Mouse (Mus musculus) myocyte (in vitro differentiated cells): ENCODE results near the gene Pced1a. TPM values are rescaled to one million over a fixed set of nuclear protein-coding genes. Genes with fewer than 3 reads are reported as not detected.

Source experiments
- H3K27me3 ChIP-seq: one replicate; pipeline ENCODE4 v1.6.1; 2011; ENCODE audit not compliant: control insufficient read depth, insufficient read depth, insufficient read length
- H3K36me3 ChIP-seq: one replicate; pipeline ENCODE4 v1.6.1; 2011; ENCODE audit not compliant: control insufficient read depth, insufficient read depth
- H3K4me2 ChIP-seq: one replicate; pipeline ENCODE4 v1.6.1; 2011; ENCODE audit warnings: low read depth, control low read depth
- H3K4me3 ChIP-seq: one replicate; pipeline ENCODE4 v1.5.1; 2011; ENCODE audit warnings: mild to moderate bottlenecking, control low read depth, moderate library complexity
- H3K79me2 ChIP-seq: one replicate; pipeline ENCODE4 v1.6.1; 2011; ENCODE audit not compliant: control insufficient read depth, insufficient read depth
- H3ac ChIP-seq: one replicate; pipeline ENCODE4 v1.6.1; 2011; ENCODE audit not compliant: control insufficient read depth, insufficient read length
- CEBPB ChIP-seq: IDR thresholded peaks from 2 replicates; pipeline ENCODE4 v1.6.1; 2011; ENCODE audit warnings: mild to moderate bottlenecking, moderate library complexity; ENCODE audit not compliant: poor library complexity, insufficient read depth, severe bottlenecking
- E2F4 ChIP-seq: IDR thresholded peaks from one replicate; pipeline ENCODE4 v1.6.1; 2011; ENCODE audit warnings: mild to moderate bottlenecking, control low read depth, moderate library complexity; ENCODE audit not compliant: insufficient read depth
- MAX ChIP-seq: IDR thresholded peaks from one replicate; pipeline ENCODE4 v1.6.1; 2011; ENCODE audit warnings: low read depth, mild to moderate bottlenecking, control low read depth
- MYOD1 ChIP-seq, 3 experiments: IDR thresholded peaks; one replicate each; pipeline ENCODE4 v1.6.1; 2011; ENCODE audit warnings: control low read depth in 2 of 3, low read depth in 2 of 3, mild to moderate bottlenecking in 2 of 3, moderate library complexity in 1 of 3; ENCODE audit not compliant: insufficient read length in 2 of 3, control insufficient read depth in 1 of 3
- MYOG ChIP-seq, 3 experiments: IDR thresholded peaks; one replicate each; pipeline ENCODE4 v1.6.1; 2011; ENCODE audit warnings: control low read depth in 2 of 3, low read depth in 2 of 3, mild to moderate bottlenecking in 2 of 3; ENCODE audit not compliant: insufficient read length in 2 of 3, control insufficient read depth in 1 of 3, insufficient read depth in 1 of 3
- POLR2A ChIP-seq: IDR thresholded peaks from one replicate; pipeline ENCODE4 v1.6.1; 2011; ENCODE audit warnings: low read depth, mild to moderate bottlenecking, control low read depth, moderate library complexity; ENCODE audit not compliant: insufficient read length
- POLR2AphosphoS2 ChIP-seq: IDR thresholded peaks from one replicate; pipeline ENCODE4 v1.6.1; 2011; ENCODE audit warnings: low read depth, control low read depth; ENCODE audit not compliant: insufficient read length
- REST ChIP-seq: IDR thresholded peaks from one replicate; pipeline ENCODE4 v1.6.1; 2011; ENCODE audit warnings: mild to moderate bottlenecking, control low read depth, moderate library complexity; ENCODE audit not compliant: insufficient read depth, insufficient read length
- SRF ChIP-seq: IDR thresholded peaks from one replicate; pipeline ENCODE4 v1.6.1; 2011; ENCODE audit warnings: low read depth; ENCODE audit not compliant: control insufficient read depth, insufficient read length
- TCF12 ChIP-seq: IDR thresholded peaks from one replicate; pipeline ENCODE4 v1.6.1; 2011; ENCODE audit warnings: mild to moderate bottlenecking, control low read depth; ENCODE audit not compliant: poor library complexity, insufficient read depth, severe bottlenecking
- TCF3 ChIP-seq: IDR thresholded peaks from one replicate; pipeline ENCODE4 v1.6.1; 2011; ENCODE audit warnings: low read depth, control low read depth; ENCODE audit not compliant: insufficient read length
- USF1 ChIP-seq: IDR thresholded peaks from one replicate; pipeline ENCODE4 v1.6.1; 2011; ENCODE audit warnings: low read depth, mild to moderate bottlenecking, control low read depth, moderate library complexity
- polyA plus RNA-seq: library from polyadenylated mRNA; unstranded; fragments of >200 nt; fragmentation: generic; extraction: Trizol; gene quantifications from one replicate; pipeline ENCODE4 v1.2.1, GENCODE M21; 2012; ENCODE audit warnings: missing spikeins

Pced1a gene
- polyA plus RNA-seq, 1 experiment, result 10.9 TPM

- Histone ChIP-seq H3K4me2 (no peak overlapping the region), H3K36me3 (peaks cover 48% of the 10 kb centered on the region), H3K27me3 (no peaks in the 10 kb centered on the region), H3K4me3 (no peak overlapping the region), H3K79me2 (no peaks in the 10 kb centered on the region), H3ac (no peak overlapping the region)
- TF ChIP-seq POLR2AphosphoS2, result no peak
- no peak for TF ChIP-seq REST
- TF ChIP-seq E2F4, result no peak
- no peak for TF ChIP-seq MYOG (IDR thresholded peaks at IDR 0.05; ENCODE audit: control insufficient read depth in 1 of 3, insufficient read depth in 1 of 3, insufficient read length in 2 of 3, low read depth in 2 of 3)
- no peak for TF ChIP-seq MAX
- TF ChIP-seq POLR2A, result no peak
- TF ChIP-seq USF1, result no peak
- no peak for TF ChIP-seq CEBPB
- TF ChIP-seq MYOD1 (IDR thresholded peaks at IDR 0.05; ENCODE audit: control insufficient read depth in 1 of 3, insufficient read length in 2 of 3, low read depth in 2 of 3), result no peak
- no peak for TF ChIP-seq SRF
Observed at GRCm38 (mm10) chr2:130442162-130442561, 17.7 kb upstream of the Pced1a start.

- Histone ChIP-seq H3K27me3 (no peaks in the 10 kb centered on the region), H3K79me2 (peaks cover 14% of the 10 kb centered on the region), H3K36me3 (peaks cover 48% of the 10 kb centered on the region), H3ac (no peak overlapping the region), H3K4me3 (no peak overlapping the region), H3K4me2 (no peak overlapping the region)
- TF ChIP-seq SRF, result no peak
Observed at GRCm38 (mm10) chr2:130439840-130440480, 15.5 kb upstream of the Pced1a start.

- Histone ChIP-seq H3K4me2 (no peak overlapping the region), H3K79me2 (peaks cover 25% of the 10 kb centered on the region), H3K4me3 (no peak overlapping the region), H3K27me3 (no peaks in the 10 kb centered on the region), H3K36me3 (peaks cover 48% of the 10 kb centered on the region), H3ac (no peak overlapping the region)
- no peak for TF ChIP-seq MAX
Observed at GRCm38 (mm10) chr2:130438861-130439260, 14.4 kb upstream of the Pced1a start.

DNA sequence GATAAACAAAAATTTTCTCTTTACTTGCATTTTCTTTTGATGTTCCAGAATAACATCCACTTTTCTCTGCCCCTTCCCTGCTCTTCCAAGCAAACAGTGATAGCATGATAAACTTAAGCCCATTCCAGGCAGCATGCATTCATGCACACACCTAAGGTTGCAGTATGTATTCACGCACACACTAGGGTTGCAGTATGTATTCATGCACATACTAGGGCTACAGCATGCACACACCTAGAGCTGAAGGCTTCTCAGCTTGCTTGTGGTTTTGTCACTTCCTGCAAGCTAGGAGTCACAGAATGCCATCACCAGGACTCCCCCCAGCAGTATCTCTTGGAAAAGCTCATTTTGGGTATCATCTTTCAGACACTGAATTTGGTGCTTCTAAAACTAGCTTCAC, 12.3 kb upstream of the Pced1a start:
- H3K36me3 ChIP-seq, result peaks cover 35% of the 10 kb centered on the region
- TF ChIP-seq TCF3, result no peak
- TF ChIP-seq MYOG (IDR thresholded peaks at IDR 0.05; ENCODE audit: control insufficient read depth in 1 of 3, insufficient read depth in 1 of 3, insufficient read length in 2 of 3, low read depth in 2 of 3), result no peak
- no peak for TF ChIP-seq SRF
- TF ChIP-seq USF1, result no peak
- TF ChIP-seq REST, result no peak
- TF ChIP-seq CEBPB, result no peak
- TF ChIP-seq MAX, result no peak
- TF ChIP-seq MYOD1 (IDR thresholded peaks at IDR 0.05; ENCODE audit: control insufficient read depth in 1 of 3, insufficient read length in 2 of 3, low read depth in 2 of 3), result no peak
- no peak for TF ChIP-seq TCF12
- no peak for TF ChIP-seq E2F4
- no peak for TF ChIP-seq POLR2A
- no peak for TF ChIP-seq POLR2AphosphoS2
- no peak overlapping the region for H3K4me3 ChIP-seq
- H3K79me2 ChIP-seq, result peaks cover 42% of the 10 kb centered on the region
- H3K4me2 ChIP-seq, result no peak overlapping the region
- H3K27me3 ChIP-seq, result no peaks in the 10 kb centered on the region
- no peak overlapping the region for H3ac ChIP-seq

GRCm38 (mm10) chr2:130433152-130433551, 8.7 kb upstream of the Pced1a start:
- no peak overlapping the region for H3K4me2 ChIP-seq
- H3ac ChIP-seq, result no peak overlapping the region
- H3K36me3 ChIP-seq, result peaks cover 1% of the 10 kb centered on the region
- H3K27me3 ChIP-seq, result no peaks in the 10 kb centered on the region
- H3K79me2 ChIP-seq, result peaks cover 47% of the 10 kb centered on the region
- TF ChIP-seq REST (no peak), POLR2AphosphoS2 (no peak), CEBPB (no peak), MYOD1 (IDR thresholded peaks at IDR 0.05; ENCODE audit: control insufficient read depth in 1 of 3, insufficient read length in 2 of 3, low read depth in 2 of 3) (no peak), USF1 (no peak), SRF (no peak), TCF3 (no peak), TCF12 (no peak), MAX (no peak), MYOG (IDR thresholded peaks at IDR 0.05; ENCODE audit: control insufficient read depth in 1 of 3, insufficient read depth in 1 of 3, insufficient read length in 2 of 3, low read depth in 2 of 3) (no peak), POLR2A (no peak), E2F4 (no peak)
- no peak overlapping the region for H3K4me3 ChIP-seq
